ENCODE assay signal across 9 mouse cellular contexts in the genomic region with DNA sequence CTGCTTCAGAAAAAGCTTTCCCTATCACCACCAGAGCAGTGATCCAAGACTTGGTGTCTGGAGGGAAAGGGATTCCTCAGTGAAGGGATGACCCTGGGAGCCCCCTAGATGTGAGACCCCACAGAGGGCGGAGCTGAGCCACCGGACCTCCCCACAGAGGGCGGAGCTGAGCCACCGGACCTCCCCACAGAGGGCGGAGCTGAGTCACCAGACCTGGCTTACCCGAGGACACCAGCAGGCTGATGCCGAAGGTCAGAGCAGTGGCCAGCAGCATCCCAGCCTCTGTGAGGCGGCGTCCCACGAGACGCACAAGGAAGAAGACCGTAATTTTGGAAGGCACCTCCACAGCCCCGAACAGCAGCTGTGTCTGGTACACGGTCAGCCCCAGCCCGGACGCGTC. TPM values are rescaled to one million over a fixed set of nuclear protein-coding genes. Genes with fewer than 3 reads are reported as not detected.
DNase-seq lines count a peak whose midpoint lies in the region; ATAC-seq lines count a peak whose summit lies in the region.
"Had no signal": no experiment of that assay in that cellular context is flagged by ENCODE, and none has a peak within 500 bp of the region (broad histone marks: within the 10 kb centered on the region; RNA-seq: fewer than 3 reads in every experiment).

No protein-coding gene starts in this region.

- no peaks in the 10 kb centered on the region for H3K36me3 ChIP-seq in heart, embryonic 16.5 days (ENCODE audit: control insufficient read depth, insufficient read depth)
- H3K36me3 ChIP-seq in embryonic facial prominence, embryonic 15.5 days, result no peaks in the 10 kb centered on the region
- no peaks in the 10 kb centered on the region for H3K36me3 ChIP-seq in midbrain, embryonic 11.5 days (ENCODE audit: control insufficient read depth, insufficient read depth, low read length)

- 0 out of 2 replicates have a peak, but pooled peaks have one; percentile 16 for ATAC-seq in heart, embryonic 16.5 days (replicated peaks; ENCODE audit: extremely low read depth, insufficient read depth, low FRiP score)
- ATAC-seq in embryonic facial prominence, embryonic 15.5 days (ENCODE audit: insufficient number of reproducible peaks, low FRiP score, low TSS enrichment, low read depth), result no peak
- peak; percentile 78 for ATAC-seq in midbrain, embryonic 11.5 days (ENCODE audit: low FRiP score)
- ATAC-seq in frontal cortex, adult (ENCODE audit: low TSS enrichment), result no peak

- intact Hi-C loops in left cerebral cortex, postnatal 14 days (cut with DNase I), result no loop called here

- no peak overlapping the region for H3K27ac ChIP-seq in heart, embryonic 16.5 days (ENCODE audit: low read length)
- H3K27ac ChIP-seq in embryonic facial prominence, embryonic 15.5 days (replicated peaks), result no peak overlapping the region
- no peak overlapping the region for H3K27ac ChIP-seq in midbrain, embryonic 11.5 days (ENCODE audit: low read depth, low read length)

- peaks cover 7% of the 10 kb centered on the region; the same call in 1 of the 2 replicates for H3K4me1 ChIP-seq in heart, embryonic 16.5 days (ENCODE audit: control insufficient read depth, insufficient read depth, low read length)
- H3K4me1 ChIP-seq in embryonic facial prominence, embryonic 15.5 days, result peaks cover 19% of the 10 kb centered on the region
- H3K4me1 ChIP-seq in midbrain, embryonic 11.5 days (ENCODE audit: control insufficient read depth, insufficient read depth, low read length), result peaks cover 5% of the 10 kb centered on the region

- peak overlapping the region; percentile 16 for H3K4me3 ChIP-seq in heart, embryonic 16.5 days (ENCODE audit: low read length)
- H3K4me3 ChIP-seq in embryonic facial prominence, embryonic 15.5 days (replicated peaks), result peak overlapping the region; percentile 17
- peak overlapping the region; percentile 4; the same call in 1 of the 2 replicates for H3K4me3 ChIP-seq in midbrain, embryonic 11.5 days (ENCODE audit: low read depth, low read length)

- DNase-seq in heart, adult 11 months, result no peak
- DNase-seq in kidney, adult 8-10 months, result peak; percentile 49 to 64
- DNase-seq in midbrain, embryonic 11.5 days (ENCODE audit: low spot score, missing footprints), result peak; percentile 91
- no peak for DNase-seq in left cerebral cortex, adult 11 months (ENCODE audit: low spot score)
- no peak for DNase-seq in left cerebral cortex, postnatal 14 days (ENCODE audit: low spot score in 2 of 2)

- H3K27me3 ChIP-seq in heart, embryonic 16.5 days (ENCODE audit: control insufficient read depth, insufficient read depth, low read length), result peaks cover 14% of the 10 kb centered on the region; the same call in 1 of the 2 replicates
- peaks cover 11% of the 10 kb centered on the region for H3K27me3 ChIP-seq in embryonic facial prominence, embryonic 15.5 days
- no peaks in the 10 kb centered on the region for H3K27me3 ChIP-seq in midbrain, embryonic 11.5 days (ENCODE audit: control insufficient read depth, insufficient read depth, low read length)

- 5% methylated on average over 17 of the region's 17 CpGs for WGBS in heart, embryonic 16.5 days
- WGBS in embryonic facial prominence, embryonic 15.5 days, result 3% methylated on average over 17 of the region's 17 CpGs
- WGBS in midbrain, embryonic 11.5 days, result 5% methylated on average over 17 of the region's 17 CpGs

- peak overlapping the region; percentile 49 for H3K4me2 ChIP-seq in heart, embryonic 16.5 days (ENCODE audit: low read depth, low read length)
- H3K4me2 ChIP-seq in embryonic facial prominence, embryonic 15.5 days (replicated peaks), result peak overlapping the region; percentile 47
- peak overlapping the region; percentile 41 for H3K4me2 ChIP-seq in midbrain, embryonic 11.5 days

- peak overlapping the region; percentile 49; the same call in 1 of the 2 replicates for H3K9ac ChIP-seq in heart, embryonic 16.5 days (ENCODE audit: low read length)
- H3K9ac ChIP-seq in embryonic facial prominence, embryonic 15.5 days, result no peak overlapping the region
- 0 out of 2 replicates have a peak overlapping the region, but pooled peaks have one; percentile 3 for H3K9ac ChIP-seq in midbrain, embryonic 11.5 days (ENCODE audit: low read length)

- H3K9me3 ChIP-seq in heart, embryonic 16.5 days (replicated peaks; ENCODE audit: control insufficient read depth, low read length), result no peaks in the 10 kb centered on the region
- no peaks in the 10 kb centered on the region for H3K9me3 ChIP-seq in embryonic facial prominence, embryonic 15.5 days (replicated peaks)
- no peaks in the 10 kb centered on the region for H3K9me3 ChIP-seq in midbrain, embryonic 11.5 days (ENCODE audit: control insufficient read depth, low read length)

RNA-seq across cellular contexts. Expression of a gene that starts 4.6 kb away (rescaled TPM):
- 0.55 and 1.2 TPM in 2 replicates for polyA plus RNA-seq in heart, embryonic 16.5 days (2015; fragmentation: Nextera tagmentation; extraction: Ambion mirVana)
- 0.15 TPM in 1 of 2 replicates, not detected in the other for polyA plus RNA-seq in embryonic facial prominence, embryonic 15.5 days (2015; fragmentation: Nextera tagmentation; extraction: Ambion mirVana)
- polyA plus RNA-seq in midbrain, embryonic 11.5 days (2014; fragmentation: Nextera tagmentation; extraction: Ambion mirVana), result not detected in 2 replicates
- total RNA-seq in left cerebral cortex, postnatal 14 days (2021), result under 1 TPM; 0.53 to 0.89 TPM
- total RNA-seq: CH12.LX had no signal

RNA-seq across cellular contexts. Expression of a gene that starts 4.9 kb away (rescaled TPM):
- 20.2 and 37.5 TPM in 2 replicates for polyA plus RNA-seq in heart, embryonic 16.5 days (2015; fragmentation: Nextera tagmentation; extraction: Ambion mirVana)
- 3.5 and 3.6 TPM in 2 replicates for polyA plus RNA-seq in embryonic facial prominence, embryonic 15.5 days (2015; fragmentation: Nextera tagmentation; extraction: Ambion mirVana)
- 0.55 and 0.85 TPM in 2 replicates for polyA plus RNA-seq in midbrain, embryonic 11.5 days (2014; fragmentation: Nextera tagmentation; extraction: Ambion mirVana)
- total RNA-seq in left cerebral cortex, postnatal 14 days (2021), result 1 to 10 TPM; 3.3 to 5.3 TPM
- total RNA-seq: CH12.LX had no signal

RNA-seq across cellular contexts. Expression of a gene that starts 50.1 kb away (rescaled TPM):
- polyA plus RNA-seq in heart, embryonic 16.5 days (2015; fragmentation: Nextera tagmentation; extraction: Ambion mirVana), result 3.1 and 5.4 TPM in 2 replicates
- polyA plus RNA-seq in embryonic facial prominence, embryonic 15.5 days (2015; fragmentation: Nextera tagmentation; extraction: Ambion mirVana), result 10.7 and 11.9 TPM in 2 replicates
- polyA plus RNA-seq in midbrain, embryonic 11.5 days (2014; fragmentation: Nextera tagmentation; extraction: Ambion mirVana), result 14.0 and 14.8 TPM in 2 replicates
- total RNA-seq in left cerebral cortex, postnatal 14 days (2021), result 10 to 100 TPM; 70.9 to 71.5 TPM

RNA-seq across cellular contexts. Expression of a gene that starts 53.8 kb away (rescaled TPM):
- 0.07 and 0.14 TPM in 2 replicates for polyA plus RNA-seq in heart, embryonic 16.5 days (2015; fragmentation: Nextera tagmentation; extraction: Ambion mirVana)
- 0.15 and 0.18 TPM in 2 replicates for polyA plus RNA-seq in embryonic facial prominence, embryonic 15.5 days (2015; fragmentation: Nextera tagmentation; extraction: Ambion mirVana)
- 2.1 and 2.6 TPM in 2 replicates for polyA plus RNA-seq in midbrain, embryonic 11.5 days (2014; fragmentation: Nextera tagmentation; extraction: Ambion mirVana)
- 100 to 1,000 TPM; 135 to 142 TPM for total RNA-seq in left cerebral cortex, postnatal 14 days (2021)

Comparison
In these comparisons a context has a peak if more than half of its experiments do, and no peak if none do; other contexts are left out.
1. ATAC-seq: peak in heart, embryonic 16.5 days (single experiment) and midbrain, embryonic 11.5 days (single experiment); none in embryonic facial prominence, embryonic 15.5 days (single experiment) and frontal cortex, adult (single experiment).
2. DNase-seq: peak in kidney, adult 8-10 months (2 of 2) and midbrain, embryonic 11.5 days (single experiment); none in heart, adult 11 months (single experiment), left cerebral cortex, adult 11 months (single experiment) and left cerebral cortex, postnatal 14 days (0 of 2).
3. Peak in every context shown above with its lines, with median percentiles within 50 percentile points of each other: H3K4me2 ChIP-seq and H3K4me3 ChIP-seq.